Mouse (Mus musculus) adipocyte (in vitro differentiated cells): ENCODE data around the gene Dcun1d2.

Experiments used
- DNase-seq: peaks from one replicate; pipeline ENCODE4 v3.0.0-alpha.2; 2016; ENCODE audit warnings: low spot score

The Dcun1d2 gene

DNA sequence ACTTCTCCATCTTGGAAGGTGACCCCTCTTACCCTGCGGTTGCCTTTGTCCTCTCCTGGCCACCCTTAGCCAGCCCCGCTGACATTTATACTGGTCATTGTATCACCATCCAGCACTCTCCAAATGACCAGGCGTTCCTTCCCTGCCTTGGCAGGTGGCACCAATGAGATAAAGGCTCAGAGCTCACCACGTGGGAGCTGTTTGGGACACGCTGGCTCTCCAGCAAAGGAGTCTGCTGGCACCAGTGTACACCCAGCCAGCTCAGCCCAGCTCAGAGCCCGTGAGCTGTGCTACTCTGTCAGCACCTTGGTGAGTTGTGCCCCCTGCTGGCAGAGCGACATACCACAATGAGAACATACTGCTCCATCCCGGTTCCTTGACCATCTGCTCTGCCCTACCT is 33.9 kb downstream of the Dcun1d2 start, which contains the start of gene Adprhl1:
Gene Adprhl1 (minus strand): TSS at position 144 of the 400 bp plus-strand sequence.
- DNase-seq: peak; percentile 88

GRCm38 (mm10) chr8:13253413-13253812 is 34.5 kb downstream of the Dcun1d2 start:
- DNase-seq: no peak

- DNase-seq: no peak
These were observed 35.1 kb downstream of the Dcun1d2 start for GRCm38 (mm10) chr8:13252837-13253236.

DNA sequence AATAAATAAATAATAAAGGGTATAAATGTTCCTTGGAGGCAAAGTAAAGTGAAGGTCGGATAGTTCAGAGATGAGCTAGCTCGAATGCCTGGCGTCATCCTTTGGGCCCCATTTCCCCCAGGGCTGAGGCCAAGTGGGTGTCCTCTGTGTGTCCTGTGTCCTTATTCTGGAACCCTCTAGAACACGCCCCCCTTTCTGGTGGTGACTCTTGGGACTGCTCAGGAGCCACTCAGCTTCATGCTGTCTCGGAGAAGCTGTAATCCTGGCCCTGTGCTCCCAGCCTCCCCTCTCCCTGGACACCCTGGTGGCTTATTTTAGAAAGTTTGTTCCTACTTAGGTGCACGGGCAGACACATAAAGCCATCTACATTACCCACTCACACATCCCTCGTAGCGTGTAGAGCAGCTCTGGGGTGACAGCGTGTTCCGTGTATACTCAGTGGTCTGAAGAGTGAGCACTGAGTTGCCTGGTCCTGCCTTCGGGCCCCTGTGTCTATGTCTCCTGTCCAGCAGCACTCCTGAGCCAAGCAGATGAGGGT is 43.5 kb downstream of the Dcun1d2 start:
- no peak for DNase-seq

- DNase-seq: no peak
These were observed 44.7 kb downstream of the Dcun1d2 start for GRCm38 (mm10) chr8:13242985-13243870.

GRCm38 (mm10) chr8:13240691-13241090 is 47.2 kb downstream of the Dcun1d2 start:
- peak; percentile 97 for DNase-seq

DNA sequence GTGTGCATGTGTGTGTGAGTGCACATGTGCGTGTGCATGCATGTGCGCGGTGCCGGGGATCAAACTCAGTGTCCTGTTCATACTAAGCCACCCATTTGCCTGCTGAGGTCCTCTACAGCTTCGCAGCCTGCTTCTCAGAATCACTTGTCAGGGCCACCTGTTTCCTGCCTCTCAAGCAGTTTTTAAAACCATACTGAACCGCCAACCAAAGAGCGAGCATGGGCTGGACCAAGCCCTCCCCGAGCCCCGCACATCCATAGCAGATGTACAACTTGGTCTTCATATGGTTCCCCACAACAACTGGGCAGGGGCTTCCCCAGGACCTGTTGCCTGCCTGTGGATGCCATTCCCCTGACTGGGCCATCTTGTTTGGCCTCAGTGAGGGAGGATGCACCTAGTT is 47.9 kb downstream of the Dcun1d2 start:
- DNase-seq: no peak

DNA sequence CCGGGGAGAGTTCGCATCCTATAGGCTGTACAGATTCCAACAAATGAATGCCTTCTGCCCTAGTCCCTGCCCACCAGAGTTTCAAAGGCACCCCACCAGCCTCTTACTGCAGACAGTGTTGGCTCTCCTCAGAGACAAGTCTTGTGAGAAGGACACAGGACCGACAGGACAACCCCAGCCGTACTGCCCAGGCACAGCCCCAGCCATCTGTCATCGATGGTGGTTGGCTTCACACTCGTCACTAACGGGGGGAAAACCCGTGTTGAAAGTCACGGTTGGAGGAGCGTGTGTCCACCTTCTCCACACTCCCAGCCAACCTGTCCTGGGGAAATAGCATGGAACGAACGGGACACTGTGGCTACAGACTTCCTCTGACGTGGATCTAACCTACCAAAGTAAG is 53.1 kb downstream of the Dcun1d2 start:
- no peak for DNase-seq

- DNase-seq: no peak
These were observed 57.5 kb downstream of the Dcun1d2 start for GRCm38 (mm10) chr8:13230471-13230870.

- no peak for DNase-seq
These were observed 58.1 kb downstream of the Dcun1d2 start for GRCm38 (mm10) chr8:13229802-13230201.

DNA sequence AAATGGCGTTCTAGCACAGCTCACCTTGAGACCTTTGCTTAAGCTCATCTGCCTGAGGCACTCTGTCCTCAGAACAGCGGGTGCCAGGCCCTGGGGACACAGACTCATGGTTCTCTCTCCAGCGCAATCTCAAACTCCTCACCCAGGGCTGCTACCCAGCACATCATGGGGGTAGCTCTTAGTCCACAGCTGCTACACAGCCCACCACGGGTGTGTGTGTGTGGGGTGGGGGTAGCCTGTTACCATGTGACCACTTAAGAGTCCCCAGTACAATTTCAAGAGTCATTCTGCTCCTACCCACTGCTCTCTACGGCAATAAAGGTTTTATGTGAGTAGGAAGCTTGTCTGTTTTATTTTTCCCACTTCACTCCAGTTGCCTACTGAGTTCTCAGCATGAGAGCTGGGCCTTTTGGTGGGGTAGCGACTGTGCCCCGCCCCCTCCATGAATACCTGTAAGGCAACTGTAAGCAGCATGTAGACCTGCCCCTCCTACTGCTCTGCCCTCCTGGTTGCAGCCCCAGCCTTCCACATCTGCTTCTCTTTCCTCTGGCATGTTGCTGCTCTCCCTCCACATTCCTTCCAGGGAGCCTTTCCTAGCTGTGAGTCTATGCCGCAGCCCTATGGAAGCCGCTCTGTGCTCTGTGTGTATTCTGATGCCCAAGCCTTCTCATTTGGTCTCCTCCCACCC is 58.9 kb downstream of the Dcun1d2 start:
- DNase-seq: no peak

DNA sequence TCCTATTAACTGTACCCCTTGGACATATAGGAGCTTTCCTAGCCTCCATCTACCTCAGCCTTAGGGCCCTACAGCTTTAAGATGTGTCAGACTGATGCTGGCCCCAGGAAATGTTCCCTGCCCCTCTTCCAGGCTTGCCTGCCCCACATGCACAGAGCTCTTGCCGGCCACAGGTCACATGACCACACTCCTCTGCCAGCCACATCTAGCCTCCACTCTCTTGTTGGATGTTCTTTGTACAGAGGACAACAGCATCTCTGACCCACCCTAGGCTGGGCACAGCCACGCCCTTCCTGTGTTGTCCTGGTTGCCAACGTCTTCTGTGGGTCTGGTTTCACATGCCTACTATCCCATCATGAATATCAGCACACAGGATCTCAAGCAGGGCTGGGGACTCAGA is 60.7 kb downstream of the Dcun1d2 start:
- DNase-seq: no peak

DNA sequence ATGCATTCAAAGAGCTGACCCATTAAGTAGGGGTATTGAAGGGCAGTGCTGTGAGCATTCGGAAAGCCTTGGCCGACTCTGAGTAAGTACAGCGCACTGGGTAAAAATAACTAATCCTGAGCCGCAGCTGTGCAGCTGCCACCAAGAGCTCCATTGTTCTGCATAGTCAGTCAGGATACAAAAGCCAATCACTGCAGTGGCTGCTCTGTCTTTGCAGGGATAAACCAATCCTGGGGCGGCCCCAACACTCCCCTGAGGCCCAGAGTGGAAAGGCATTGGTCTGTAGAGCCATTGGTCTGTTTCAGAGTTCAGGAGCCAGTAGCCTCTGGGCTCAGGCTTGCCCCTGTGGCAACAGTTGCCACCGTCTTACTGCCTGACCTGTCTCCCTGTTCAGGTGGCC is 61.6 kb downstream of the Dcun1d2 start:
- no peak for DNase-seq

DNA sequence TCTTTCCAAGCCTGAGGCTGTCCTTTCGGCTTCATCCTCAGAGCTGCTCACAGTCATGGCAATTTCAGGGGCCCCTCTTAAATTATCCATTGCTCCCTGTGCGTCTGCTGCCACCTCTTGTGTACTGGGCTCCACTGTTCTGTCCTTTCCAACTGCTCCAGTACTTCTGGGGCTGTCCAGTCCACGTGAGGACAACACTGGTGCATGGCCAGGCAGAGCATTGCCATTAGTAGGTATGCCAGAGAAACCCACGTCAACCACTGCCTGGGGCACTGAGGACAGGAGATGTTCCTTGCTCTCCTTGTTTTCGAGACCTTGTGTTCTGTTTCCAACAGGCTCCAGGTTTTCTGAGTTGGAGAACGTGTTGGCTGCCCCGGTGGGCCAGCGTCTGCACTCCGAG is 63.5 kb downstream of the Dcun1d2 start:
- no peak for DNase-seq

DNA sequence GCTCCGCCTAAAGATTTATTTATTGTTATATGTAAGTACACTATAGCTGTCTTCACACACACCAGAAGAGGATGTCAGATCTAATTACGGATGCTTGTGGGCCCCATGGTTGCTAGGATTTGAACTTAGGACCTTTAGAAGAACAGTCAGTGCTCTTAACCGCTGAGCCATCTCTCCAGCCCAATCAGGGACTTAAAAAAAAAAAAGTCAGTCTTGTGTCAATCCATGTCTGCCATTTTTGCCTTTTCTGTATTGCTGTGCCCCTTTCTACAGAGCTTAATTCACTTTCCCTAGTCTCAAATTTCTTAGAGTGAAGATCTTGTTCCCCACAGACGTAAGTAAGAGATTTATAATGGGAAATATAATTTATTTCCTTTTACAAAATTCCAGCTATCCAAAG is 69.5 kb downstream of the Dcun1d2 start:
- DNase-seq: no peak

DNA sequence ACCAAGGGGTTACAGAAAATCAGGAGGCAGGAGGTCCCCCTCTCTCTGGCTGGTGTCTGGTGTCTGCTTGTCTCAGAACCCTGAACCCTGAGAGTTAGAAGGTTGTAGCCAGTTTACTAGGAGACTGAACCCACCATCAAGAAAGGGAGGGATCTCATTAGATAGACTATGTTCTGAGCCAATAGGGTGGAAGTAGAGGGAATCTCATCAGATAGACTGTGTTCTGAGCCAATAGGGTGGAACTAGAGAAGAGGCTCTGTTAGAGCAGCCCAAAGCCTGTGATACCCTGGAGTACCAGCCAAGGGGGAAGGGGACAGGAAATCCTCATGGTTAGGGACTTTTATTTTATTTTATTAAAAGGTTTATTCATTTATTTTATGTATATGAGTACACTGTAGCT is 69.9 kb downstream of the Dcun1d2 start:
- DNase-seq: no peak

- no peak for DNase-seq
These were observed 70.8 kb downstream of the Dcun1d2 start for GRCm38 (mm10) chr8:13217093-13217492.

DNA sequence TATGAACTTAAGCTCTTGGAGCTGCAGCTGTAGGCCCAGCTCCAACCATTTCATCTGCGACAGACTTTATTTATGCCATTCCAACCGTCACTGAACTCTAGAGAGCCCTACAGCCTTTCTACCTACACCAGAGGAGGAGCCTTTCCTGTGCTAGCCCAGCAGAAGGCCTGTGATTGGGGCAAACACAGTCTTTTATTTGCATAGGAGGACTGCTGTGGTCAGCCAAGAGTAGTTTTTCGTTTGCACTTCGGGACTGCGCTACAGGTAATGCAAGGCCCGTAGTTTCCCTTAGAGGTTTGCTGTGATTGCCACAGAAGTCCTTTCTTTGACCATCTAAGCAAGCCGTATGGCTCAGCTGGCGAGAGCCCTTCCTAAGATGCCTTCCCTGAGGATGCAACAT is 71.5 kb downstream of the Dcun1d2 start:
- no peak for DNase-seq

GRCm38 (mm10) chr8:13213479-13214268 is 74.3 kb downstream of the Dcun1d2 start:
- DNase-seq: peak; percentile 99

DNA sequence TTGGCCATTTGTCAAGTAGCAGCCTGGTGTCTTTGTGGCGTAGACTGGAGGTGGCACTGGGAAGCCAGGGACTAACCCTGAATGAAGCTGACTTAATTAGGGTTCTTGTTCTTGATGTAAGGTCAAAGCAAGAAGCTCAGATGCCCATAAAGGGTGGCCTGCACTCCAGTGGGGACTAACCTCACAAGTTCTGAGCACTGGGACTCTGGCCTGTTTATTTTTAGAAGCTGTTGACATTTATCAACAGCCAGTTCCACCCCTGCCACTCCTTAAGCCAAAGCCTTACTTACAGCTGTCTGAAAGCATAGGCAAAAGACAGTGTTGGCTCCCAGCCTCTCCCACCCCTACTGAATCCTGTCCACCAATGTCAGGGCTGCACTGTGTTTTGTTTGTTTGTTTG is 78.2 kb downstream of the Dcun1d2 start:
- peak; percentile 76 for DNase-seq

DNA sequence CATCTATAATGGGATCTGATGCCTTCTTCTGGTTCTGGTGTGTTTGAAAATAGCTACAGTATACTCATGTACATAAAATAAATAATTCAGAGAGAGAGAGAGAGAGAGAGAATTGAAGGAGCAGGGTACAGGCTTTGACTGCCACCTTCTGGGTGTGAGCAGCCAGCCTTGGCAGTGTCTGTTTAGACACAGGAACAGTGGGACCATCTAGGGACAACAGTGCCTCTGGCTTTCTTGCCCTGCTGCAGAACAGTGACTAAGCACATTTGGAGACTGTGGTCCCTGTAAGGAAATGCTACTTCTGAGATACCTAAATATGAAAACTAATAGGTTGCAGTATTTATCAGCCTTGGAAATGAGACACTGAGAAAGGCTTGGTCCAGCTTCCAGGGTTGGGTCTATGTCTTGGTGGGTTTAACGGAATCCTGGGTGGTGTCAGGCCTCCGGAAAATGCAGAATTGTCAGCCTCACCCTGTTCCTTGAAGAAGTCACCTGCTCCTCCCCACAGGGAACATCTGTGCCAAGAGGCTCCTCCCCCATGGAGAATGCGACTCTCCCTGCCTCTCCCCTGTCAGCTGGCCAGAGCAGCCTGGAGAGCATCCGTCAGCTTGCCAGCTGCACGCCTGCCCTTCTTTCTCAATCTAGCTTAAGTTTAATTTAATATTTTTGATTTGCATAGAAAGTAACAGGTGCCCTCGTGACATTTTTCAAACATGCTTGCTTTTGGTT is 79.1 kb downstream of the Dcun1d2 start:
- peak; percentile 86 for DNase-seq

- DNase-seq: no peak
These were observed 81.6 kb downstream of the Dcun1d2 start for GRCm38 (mm10) chr8:13206290-13206689.
